10 mouse cellular contexts compared by ENCODE assay signal in genomic region chr4:49958275-49958674, GRCm38 (mm10).
A peak's percentile ranks its signal among the peaks of the same experiment; 100 is the strongest.
DNase-seq lines count a peak whose midpoint lies in the region; ATAC-seq and TF ChIP-seq lines count a peak whose summit lies in the region.
"Had no signal": no experiment of that assay in that cellular context is flagged by ENCODE, and none has a peak within 500 bp of the region (broad histone marks: within the 10 kb centered on the region; RNA-seq: fewer than 3 reads in every experiment).

No protein-coding gene starts in this region.

- H3K79me2 ChIP-seq in CH12.LX (replicated peaks; ENCODE audit: control insufficient read depth, extremely low read depth, insufficient read depth, poor library complexity, severe bottlenecking) = no peaks in the 10 kb centered on the region

- TF ChIP-seq RAD21 in CH12.LX (IDR thresholded peaks at IDR 0.05; ENCODE audit: low read depth, low read length) = no peak; the same call in 1 of the 2 replicates

- 18% methylated on average over 2 of the region's 2 CpGs for WGBS in kidney, embryonic 14.5 days
- WGBS in forebrain, embryonic 14.5 days = 24% methylated on average over 2 of the region's 2 CpGs

- TF ChIP-seq POLR2A in CH12.LX (IDR thresholded peaks at IDR 0.05; ENCODE audit: low read depth, low read length) = no peak

- no peak for ATAC-seq in kidney, embryonic 14.5 days (ENCODE audit: low FRiP score, low TSS enrichment)
- ATAC-seq in forebrain, embryonic 14.5 days = peak; percentile 46; the same call in 1 of the 2 replicates
- ATAC-seq: intestine, embryonic 15.5 days had no signal

- no peaks in the 10 kb centered on the region for H3K9me3 ChIP-seq in kidney, embryonic 14.5 days (ENCODE audit: control insufficient read depth, low read length)
- H3K9me3 ChIP-seq in CH12.LX (replicated peaks; ENCODE audit: low read length) = no peaks in the 10 kb centered on the region
- no peaks in the 10 kb centered on the region for H3K9me3 ChIP-seq in forebrain, embryonic 14.5 days (replicated peaks; ENCODE audit: control insufficient read depth, low read length)
- H3K9me3 ChIP-seq: intestine, embryonic 15.5 days; megakaryocyte, embryonic 14.5 days had no signal

- TF ChIP-seq EP300 in CH12.LX (IDR thresholded peaks at IDR 0.05; ENCODE audit: low read length) = no peak

- no peak overlapping the region for H3K4me3 ChIP-seq in kidney, embryonic 14.5 days (ENCODE audit: low read length)
- no peak overlapping the region for H3K4me3 ChIP-seq in CH12.LX (replicated peaks in 1 of 3; ENCODE audit: low read depth in 2 of 3, low read length in 2 of 3, poor library complexity in 1 of 3)
- no peak overlapping the region for H3K4me3 ChIP-seq in forebrain, embryonic 14.5 days (ENCODE audit: low read depth, low read length)
- H3K4me3 ChIP-seq: intestine, embryonic 15.5 days; megakaryocyte, embryonic 14.5 days had no signal

- in situ Hi-C loops in CH12.LX (cut with MboI; ENCODE audit: low pct_ligation_motif_present, low pct_unique_long_range_greater_than_20kb, low sequenced_read_pairs) = no loop called here

- H3K4me1 ChIP-seq in kidney, embryonic 14.5 days (ENCODE audit: control insufficient read depth, insufficient read depth, low read length) = no peaks in the 10 kb centered on the region
- no peaks in the 10 kb centered on the region for H3K4me1 ChIP-seq in CH12.LX (ENCODE audit: control insufficient read depth in 1 of 2, insufficient read depth in 2 of 2)
- no peaks in the 10 kb centered on the region for H3K4me1 ChIP-seq in forebrain, embryonic 14.5 days (ENCODE audit: control insufficient read depth, insufficient read depth, low read length)
- H3K4me1 ChIP-seq: intestine, embryonic 15.5 days; megakaryocyte, embryonic 14.5 days had no signal

- DNase-seq in kidney, postnatal 10 days = peak; percentile 5
- DNase-seq in 416B (ENCODE audit: low read depth) (peak; percentile 45), CH12.LX (ENCODE audit: extremely low read depth) (peak; percentile 15)
- DNase-seq in forebrain, embryonic 14.5 days (ENCODE audit: low spot score) = peak; percentile 68
- no peak for DNase-seq in spleen, postnatal 4 days (ENCODE audit: low spot score in 2 of 2)
- no peak for DNase-seq in B cell, adult 2 months
- DNase-seq: adrenal gland, postnatal 36 days had no signal

- no peaks in the 10 kb centered on the region for H3K27me3 ChIP-seq in kidney, embryonic 14.5 days (ENCODE audit: control insufficient read depth, insufficient read depth, low read length)
- no peaks in the 10 kb centered on the region for H3K27me3 ChIP-seq in CH12.LX (replicated peaks)
- H3K27me3 ChIP-seq in forebrain, embryonic 14.5 days (replicated peaks; ENCODE audit: control insufficient read depth, insufficient read depth, low read length) = no peaks in the 10 kb centered on the region
- H3K27me3 ChIP-seq: intestine, embryonic 15.5 days; megakaryocyte, embryonic 14.5 days had no signal

- H3K9ac ChIP-seq in kidney, embryonic 14.5 days (ENCODE audit: low read depth, low read length) = no peak overlapping the region
- H3K9ac ChIP-seq in CH12.LX (ENCODE audit: insufficient read depth, low read depth) = no peak overlapping the region
- H3K9ac ChIP-seq in forebrain, embryonic 14.5 days (ENCODE audit: low read length) = no peak overlapping the region
- H3K9ac ChIP-seq: intestine, embryonic 15.5 days had no signal

- TF ChIP-seq CTCF in CH12.LX (conservative IDR thresholded peaks at IDR 0.05 in 1 of 2, IDR thresholded peaks at IDR 0.05 in 1 of 2; ENCODE audit: low read depth in 2 of 2, low read length in 2 of 2) = no peak; a peak in 1 of 4 replicates

- no peak overlapping the region for H3K27ac ChIP-seq in kidney, embryonic 14.5 days (ENCODE audit: low read depth, low read length)
- no peak overlapping the region for H3K27ac ChIP-seq in CH12.LX (ENCODE audit: insufficient read depth, low read depth)
- no peak overlapping the region for H3K27ac ChIP-seq in forebrain, embryonic 14.5 days (ENCODE audit: low read depth, low read length)
- H3K27ac ChIP-seq: intestine, embryonic 15.5 days had no signal

- dilution Hi-C loops in CH12.LX (cut with MboI; ENCODE audit: extremely low pct_ligation_motif_present, extremely low pct_unique_long_range_greater_than_20kb, low sequenced_read_pairs) = no loop called here

- no peak overlapping the region for H3K4me2 ChIP-seq in kidney, embryonic 14.5 days (replicated peaks; ENCODE audit: low read depth, low read length)
- H3K4me2 ChIP-seq in CH12.LX (ENCODE audit: insufficient read depth, low read depth, poor library complexity, severe bottlenecking) = no peak overlapping the region
- no peak overlapping the region for H3K4me2 ChIP-seq in forebrain, embryonic 14.5 days (ENCODE audit: low read length)
- H3K4me2 ChIP-seq: intestine, embryonic 15.5 days had no signal

- H3K36me3 ChIP-seq in kidney, embryonic 14.5 days (ENCODE audit: control insufficient read depth, insufficient read depth, low read length) = no peaks in the 10 kb centered on the region
- H3K36me3 ChIP-seq in CH12.LX (replicated peaks in 1 of 2; ENCODE audit: control insufficient read depth in 1 of 2, insufficient read depth in 1 of 2, low read length in 1 of 2) = no peaks in the 10 kb centered on the region
- no peaks in the 10 kb centered on the region for H3K36me3 ChIP-seq in forebrain, embryonic 14.5 days (ENCODE audit: control insufficient read depth, insufficient read depth, low read length)
- H3K36me3 ChIP-seq: intestine, embryonic 15.5 days had no signal

TF ChIP-seq in CH12.LX, 34 proteins besides CTCF, POLR2A, EP300 and RAD21:
- TF ChIP-seq ZMIZ1 (IDR thresholded peaks at IDR 0.05; ENCODE audit: low read depth, low read length) (no peak), MAFK (IDR thresholded peaks at IDR 0.05; ENCODE audit: insufficient replicate concordance, low read length) (no peak), MEF2A (IDR thresholded peaks at IDR 0.05; ENCODE audit: borderline replicate concordance, low read depth, low read length) (no peak), SIN3A (IDR thresholded peaks at IDR 0.05; ENCODE audit: low read length) (no peak)
TF ChIP-seq in CH12.LX: peak in this region for 0.

Comparison
In these comparisons a context has a peak if more than half of its experiments do, and no peak if none do; other contexts are left out.
1. DNase-seq: peak in kidney, postnatal 10 days (single experiment), 416B (single experiment), CH12.LX (single experiment) and forebrain, embryonic 14.5 days (single experiment); none in spleen, postnatal 4 days (0 of 2) and B cell, adult 2 months (0 of 2).